In the genomic region with DNA sequence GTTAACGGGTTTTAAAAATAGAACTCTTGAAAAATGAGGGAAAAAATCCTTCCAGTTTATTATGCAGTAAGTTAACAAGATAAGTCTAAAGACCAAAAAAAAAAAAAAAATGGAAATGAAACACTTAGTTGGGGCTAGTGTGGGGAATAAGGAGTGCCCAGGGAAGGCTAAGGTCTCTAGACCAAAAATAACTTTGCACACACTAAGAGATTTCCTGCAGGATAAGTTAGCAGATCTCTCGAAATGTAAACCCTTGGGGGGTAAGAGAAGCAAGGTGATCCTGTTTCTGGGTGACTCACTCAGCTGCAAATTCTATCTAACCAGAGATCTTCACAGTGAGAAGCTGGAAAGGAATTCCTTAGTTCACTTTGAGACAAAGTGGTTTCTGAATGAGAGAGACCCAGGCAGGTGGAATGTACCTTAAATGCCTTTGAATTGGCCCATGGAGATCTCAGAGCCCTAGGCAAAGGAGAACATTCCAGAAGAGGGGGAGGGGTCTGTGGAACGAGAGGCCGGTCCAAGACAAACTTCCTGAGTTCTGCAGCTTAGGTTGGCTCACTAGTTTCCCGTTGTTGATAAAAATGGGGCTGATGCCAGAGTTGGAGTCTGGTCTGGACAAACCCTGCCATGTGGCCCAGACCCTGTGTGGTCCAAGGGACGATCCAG, we compare ENCODE assay signal across 8 mouse cellular contexts.
DNase-seq lines count a peak whose midpoint lies in the region; ATAC-seq and TF ChIP-seq lines count a peak whose summit lies in the region.
"Had no signal": no experiment of that assay in that cellular context is flagged by ENCODE, and none has a peak within 500 bp of the region (broad histone marks: within the 10 kb centered on the region; RNA-seq: fewer than 3 reads in every experiment).

No protein-coding gene starts in this region.

- TF ChIP-seq POLR2A in ES-Bruce4 (IDR thresholded peaks at IDR 0.05; ENCODE audit: insufficient read depth, low read length): no peak

- TF ChIP-seq CTCF in ES-Bruce4 (IDR thresholded peaks at IDR 0.05; ENCODE audit: low read depth, low read length): no peak

- H3K27ac ChIP-seq in ES-Bruce4 (ENCODE audit: insufficient read depth, low read length): peak overlapping the region; percentile 79
- no peak overlapping the region; the same call in 1 of the 2 replicates for H3K27ac ChIP-seq in heart, embryonic 12.5 days (ENCODE audit: poor library complexity, severe bottlenecking)
- H3K27ac ChIP-seq: macrophage had no signal

- H3K4me1 ChIP-seq in ES-Bruce4 (ENCODE audit: control insufficient read depth, insufficient read depth, low read length): peaks cover 9% of the 10 kb centered on the region
- H3K4me1 ChIP-seq in heart, embryonic 12.5 days (replicated peaks): peaks cover 25% of the 10 kb centered on the region

- DNase-seq in 3134 (ENCODE audit: extremely low read depth, insufficient read length, low spot score): peak; percentile 53
- peak; percentile 69 to 71 for DNase-seq in kidney, postnatal 25 days
- no peak for DNase-seq in layer of hippocampus, postnatal 10 days (ENCODE audit: low spot score in 2 of 2)
- no peak for DNase-seq in layer of hippocampus, postnatal 25 days (ENCODE audit: extremely low spot score in 1 of 2, low spot score in 1 of 2)

- no peaks in the 10 kb centered on the region for H3K27me3 ChIP-seq in ES-Bruce4 (ENCODE audit: control insufficient read depth, insufficient read depth, low read length, poor library complexity, severe bottlenecking)
- H3K27me3 ChIP-seq in heart, embryonic 12.5 days (replicated peaks): no peaks in the 10 kb centered on the region

- no peak overlapping the region for H3K4me3 ChIP-seq in ES-Bruce4 (ENCODE audit: low read depth, low read length)
- H3K4me3 ChIP-seq in heart, embryonic 12.5 days: no peak overlapping the region

- peak; percentile 84 for ATAC-seq in heart, embryonic 12.5 days (ENCODE audit: insufficient number of reproducible peaks, low FRiP score)
- ATAC-seq in cerebellum, adult (ENCODE audit: insufficient number of reproducible peaks, low FRiP score, low TSS enrichment): no peak

- WGBS in heart, embryonic 12.5 days: 18% methylated on average over 6 of the region's 6 CpGs

- H3K9ac ChIP-seq in ES-Bruce4 (ENCODE audit: low read depth, poor library complexity, severe bottlenecking): no peak overlapping the region
- H3K9ac ChIP-seq in heart, embryonic 12.5 days: no peak overlapping the region

- H3K36me3 ChIP-seq in ES-Bruce4 (ENCODE audit: control insufficient read depth, insufficient read depth, low read length, poor library complexity, severe bottlenecking): no peaks in the 10 kb centered on the region
- H3K36me3 ChIP-seq in heart, embryonic 12.5 days: no peaks in the 10 kb centered on the region

- H3K9me3 ChIP-seq in ES-Bruce4 (replicated peaks; ENCODE audit: control insufficient read depth, insufficient read depth, low read length, poor library complexity, severe bottlenecking): no peaks in the 10 kb centered on the region
- H3K9me3 ChIP-seq in heart, embryonic 12.5 days (replicated peaks): no peaks in the 10 kb centered on the region

- H3K4me2 ChIP-seq in heart, embryonic 12.5 days: no peak overlapping the region

- TF ChIP-seq EP300 in ES-Bruce4 (IDR thresholded peaks at IDR 0.05; ENCODE audit: insufficient read depth, low read depth, low read length): peak; percentile 68; the same call in 1 of the 2 replicates

Comparison
In these comparisons a context has a peak if more than half of its experiments do, and no peak if none do; other contexts are left out.
1. DNase-seq: peak in 3134 (single experiment) and kidney, postnatal 25 days (2 of 2); none in layer of hippocampus, postnatal 10 days (0 of 2) and layer of hippocampus, postnatal 25 days (0 of 2).